Mouse (Mus musculus) lung, embryonic 15.5 days (tissue): ENCODE measurements around the gene Bcl3. TPM values are rescaled to one million over a fixed set of nuclear protein-coding genes. Genes with fewer than 3 reads are reported as not detected.
A peak's percentile ranks its signal among the peaks of the same experiment; 100 is the strongest.

ENCODE experiments used
- ATAC-seq: fragments of 200-750 bp; cut with Nextera tagmentation; 2 replicates; pipeline ENCODE4 v1.8.0; 2017; ENCODE audit warnings: moderate number of reproducible peaks, borderline replicate concordance; ENCODE audit not compliant: low FRiP score, low TSS enrichment; ENCODE audit errors: extremely low read depth
- H3K27ac ChIP-seq: fragments of 300-500 bp; sonication (generic); 2 replicates; pipeline ENCODE4 v1.5.1; 2015; ENCODE audit warnings: moderate library complexity, mild to moderate bottlenecking, inconsistent platforms
- H3K27me3 ChIP-seq: fragments of 300-500 bp; sonication (generic); 2 replicates; pipeline ENCODE4 v1.6.1; 2015; ENCODE audit warnings: inconsistent platforms
- H3K36me3 ChIP-seq: fragments of 300-500 bp; sonication (generic); 2 replicates; pipeline ENCODE4 v1.6.1; 2015; ENCODE audit warnings: inconsistent platforms
- H3K4me1 ChIP-seq: fragments of 300-500 bp; sonication (generic); 2 replicates; pipeline ENCODE4 v1.6.1; 2015; ENCODE audit warnings: inconsistent platforms
- H3K4me2 ChIP-seq: fragments of 300-500 bp; sonication (generic); 2 replicates; pipeline ENCODE4 v1.6.1; 2015; ENCODE audit warnings: inconsistent platforms, mild to moderate bottlenecking, moderate library complexity
- H3K4me3 ChIP-seq: fragments of 300-500 bp; sonication (generic); 2 replicates; pipeline ENCODE4 v1.5.1; 2015; ENCODE audit warnings: mild to moderate bottlenecking, inconsistent platforms
- H3K9ac ChIP-seq: fragments of 300-500 bp; sonication (generic); 2 replicates; pipeline ENCODE4 v1.6.1; 2015; ENCODE audit warnings: inconsistent platforms
- H3K9me3 ChIP-seq: fragments of 300-500 bp; sonication (generic); 2 replicates; pipeline ENCODE4 v1.6.1; 2016; ENCODE audit warnings: inconsistent platforms
- WGBS: fragments of 180-500 bp; shearing (Covaris S2); methylation state at CpG from one replicate; pipeline ENCODE4 v1.1.7; 2015; 5-methylcytosine and 5-hydroxymethylcytosine counted together
- polyA plus RNA-seq: library from polyadenylated mRNA; unstranded; fragments of >200 nt; fragmentation: Nextera tagmentation; extraction: Ambion mirVana; gene quantifications from 2 replicates; pipeline ENCODE4 v1.2.1, GENCODE M21; 2015

Bcl3 gene
- polyA plus RNA-seq, 1 experiment from 2014 or later, result 4.7 TPM

DNA sequence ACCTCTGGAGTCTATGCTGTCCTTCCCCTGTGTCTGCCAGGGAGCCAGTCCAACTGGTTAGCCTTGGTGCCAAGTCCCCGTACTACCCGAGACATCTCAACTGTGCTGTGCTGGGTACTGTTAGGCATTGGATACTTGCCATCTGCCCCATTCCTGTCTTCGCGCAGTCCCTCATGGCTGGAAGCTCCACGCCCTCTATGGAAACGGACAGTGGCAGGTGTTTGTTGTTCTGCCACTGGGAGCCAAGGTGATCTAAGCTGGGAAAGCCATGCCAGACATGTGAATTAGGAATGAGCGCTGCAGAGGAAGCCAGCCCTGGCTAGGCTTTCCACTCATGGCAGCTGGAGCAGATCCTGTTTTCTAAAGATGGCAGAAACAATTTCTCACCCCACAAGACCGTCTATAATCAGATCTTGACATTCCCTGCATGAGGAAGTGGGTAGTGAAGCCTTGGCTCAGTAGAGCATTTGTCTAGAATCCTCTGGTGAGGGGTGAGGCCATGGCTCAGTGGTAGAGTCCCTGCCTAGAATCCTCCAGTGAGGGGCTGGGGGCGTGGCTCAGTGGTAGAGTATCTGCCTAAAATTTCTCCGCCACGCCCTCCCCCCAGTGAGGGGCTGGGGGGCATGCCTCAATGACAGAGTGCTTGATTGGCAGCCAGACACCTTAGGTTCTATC, 45.4 kb downstream of the Bcl3 start:
- ATAC-seq, result no peak
- no peak overlapping the region for H3K4me3 ChIP-seq
- no peaks in the 10 kb centered on the region for H3K9me3 ChIP-seq
- H3K36me3 ChIP-seq, result no peaks in the 10 kb centered on the region
- no peaks in the 10 kb centered on the region for H3K27me3 ChIP-seq
- H3K4me2 ChIP-seq, result no peak overlapping the region
- H3K9ac ChIP-seq, result no peak overlapping the region
- 80% methylated on average over 11 of the region's 11 CpGs for WGBS
- H3K4me1 ChIP-seq, result peaks cover 10% of the 10 kb centered on the region; the same call in 1 of the 2 replicates
- no peak overlapping the region for H3K27ac ChIP-seq

DNA sequence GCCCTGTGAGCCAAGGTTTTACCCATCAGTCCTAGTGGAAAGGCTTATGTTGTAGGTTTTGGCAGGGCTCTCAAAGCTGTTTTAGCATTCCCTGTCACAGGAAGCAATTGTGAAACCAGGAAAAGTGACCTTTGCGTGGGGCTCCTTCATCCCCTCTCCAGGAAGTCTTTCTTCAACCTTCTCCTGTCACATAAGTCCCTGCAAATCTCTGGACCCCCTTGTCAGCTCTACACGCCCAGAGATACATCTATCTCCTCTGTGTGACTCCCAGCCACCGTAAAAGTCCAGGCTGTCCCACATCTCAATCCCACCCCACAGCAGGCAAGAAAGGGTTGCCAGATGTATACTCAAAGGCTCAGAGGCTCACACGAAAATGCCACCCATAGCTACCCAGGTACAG, 50.9 kb downstream of the Bcl3 start:
- Histone ChIP-seq H3K36me3 (peaks cover 2% of the 10 kb centered on the region; the same call in 1 of the 2 replicates), H3K9ac (no peak overlapping the region), H3K4me3 (peak overlapping the region; percentile 72), H3K4me2 (peak overlapping the region; percentile 83), H3K27me3 (no peaks in the 10 kb centered on the region), H3K9me3 (no peaks in the 10 kb centered on the region), H3K27ac (peak overlapping the region; percentile 90), H3K4me1 (peaks cover 39% of the 10 kb centered on the region)
- WGBS, result 39% methylated on average over 4 of the region's 4 CpGs
- no peak for ATAC-seq

DNA sequence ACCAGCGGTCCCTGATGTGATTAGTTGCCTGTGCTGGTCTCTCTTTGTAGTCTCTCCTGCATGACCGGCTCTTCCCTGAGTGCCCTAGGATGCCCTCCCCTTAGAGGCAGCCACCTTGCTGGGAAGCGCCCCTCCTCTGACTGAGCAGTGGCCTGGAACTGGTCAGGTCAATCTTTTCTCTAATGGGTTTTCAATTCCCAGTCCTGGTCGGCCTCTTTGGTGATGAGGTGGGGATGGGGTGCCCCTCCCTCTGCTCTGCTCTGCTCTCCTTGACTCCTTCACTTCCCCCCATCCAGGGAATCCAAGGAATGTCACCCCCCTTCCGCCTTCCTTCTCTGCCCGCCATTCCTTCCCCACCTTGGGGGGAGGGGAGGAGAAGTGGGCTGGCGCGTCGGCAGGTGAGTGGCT, 51.6 kb downstream of the Bcl3 start, which contains the start of gene Bcam:
TSS of gene Bcam (minus strand) at position 33 of the 408 bp plus-strand sequence.
- peaks cover 7% of the 10 kb centered on the region; the same call in 1 of the 2 replicates for H3K36me3 ChIP-seq
- no peaks in the 10 kb centered on the region for H3K9me3 ChIP-seq
- WGBS, result 0% methylated on average over 9 of the region's 9 CpGs
- peak within 1 kb of the TSS; percentile 83 for H3K4me2 ChIP-seq
- peaks cover 39% of the 10 kb centered on the region for H3K4me1 ChIP-seq
- H3K9ac ChIP-seq, result peak within 1 kb of the TSS; percentile 90
- ATAC-seq, result peak; percentile 58
- H3K27me3 ChIP-seq, result no peaks in the 10 kb centered on the region
- peak within 1 kb of the TSS; percentile 72 for H3K4me3 ChIP-seq
- H3K27ac ChIP-seq, result peak within 1 kb of the TSS; percentile 90

DNA sequence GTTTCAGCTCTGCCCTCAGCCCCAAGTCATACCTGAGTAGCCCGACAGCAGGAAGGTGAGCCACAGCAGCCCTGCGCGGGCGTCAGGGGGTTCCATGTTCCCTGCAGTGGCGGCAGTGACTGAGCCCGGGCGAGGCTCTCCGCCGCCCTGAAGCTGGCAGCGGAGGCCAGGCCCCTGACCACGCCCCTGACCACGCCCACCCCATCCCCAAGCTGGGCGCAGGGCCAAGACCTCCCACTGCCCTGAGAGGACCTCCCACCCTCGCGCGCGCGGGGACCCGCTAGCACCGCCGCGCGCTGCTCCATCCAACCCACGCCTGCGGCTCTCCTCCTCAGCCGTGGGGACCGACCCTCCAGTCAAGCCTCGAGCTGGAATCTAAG, 52.2 kb downstream of the Bcl3 start:
- Histone ChIP-seq H3K4me2 (peak overlapping the region; percentile 83), H3K9me3 (no peaks in the 10 kb centered on the region), H3K27ac (peak overlapping the region; percentile 90), H3K36me3 (peaks cover 13% of the 10 kb centered on the region), H3K4me3 (peak overlapping the region; percentile 72), H3K4me1 (peaks cover 39% of the 10 kb centered on the region), H3K27me3 (no peaks in the 10 kb centered on the region), H3K9ac (peak overlapping the region; percentile 90)
- peak; percentile 75 for ATAC-seq
- WGBS, result 3% methylated on average over 27 of the region's 28 CpGs

DNA sequence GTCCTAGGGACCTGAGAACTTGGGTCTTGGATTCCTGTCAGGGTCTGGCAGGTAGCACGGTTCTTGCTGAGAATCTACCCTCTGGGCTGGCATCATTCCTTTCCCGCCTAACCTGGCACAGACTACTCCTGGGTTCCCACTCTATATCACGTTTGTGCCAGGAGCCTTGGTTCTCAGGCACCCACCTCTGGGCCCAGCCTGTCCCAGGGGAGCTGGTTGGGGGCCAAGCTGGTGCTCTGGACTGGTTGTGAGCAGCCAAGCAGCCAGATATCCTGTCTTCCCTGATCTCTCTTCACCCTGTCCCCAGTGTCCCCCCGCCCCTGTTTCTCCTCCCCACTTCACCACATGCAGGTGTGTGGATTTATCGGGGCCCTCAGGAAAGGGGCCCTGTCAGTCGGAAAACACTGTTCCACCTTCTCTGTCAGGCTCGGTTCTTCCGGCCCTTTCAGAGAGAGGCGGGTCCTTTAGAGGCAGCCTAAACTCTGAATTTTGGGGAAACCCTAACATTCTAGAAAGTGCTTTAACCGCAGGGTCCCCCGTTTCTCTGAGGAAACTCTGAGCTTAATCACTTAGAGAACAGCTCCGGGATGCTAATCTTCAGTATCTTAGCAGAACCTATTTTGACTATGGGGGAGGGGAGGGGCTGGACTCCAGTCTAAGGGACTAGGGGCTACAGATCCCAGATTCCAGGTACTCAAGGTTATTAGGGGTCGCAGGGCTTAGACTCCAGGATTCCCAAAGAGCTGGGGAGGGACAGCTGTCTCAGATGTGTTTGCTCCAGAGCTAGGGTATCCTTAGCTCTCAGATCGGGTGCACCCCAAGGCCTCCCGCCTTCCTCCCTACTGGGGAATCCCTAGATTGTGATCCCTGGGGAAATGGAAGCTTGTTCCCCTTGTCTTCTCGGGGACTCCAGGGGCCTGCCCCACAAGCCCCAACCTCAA, 52.9 kb downstream of the Bcl3 start:
- no peaks in the 10 kb centered on the region for H3K27me3 ChIP-seq
- peak overlapping the region; percentile 90 for H3K27ac ChIP-seq

DNA sequence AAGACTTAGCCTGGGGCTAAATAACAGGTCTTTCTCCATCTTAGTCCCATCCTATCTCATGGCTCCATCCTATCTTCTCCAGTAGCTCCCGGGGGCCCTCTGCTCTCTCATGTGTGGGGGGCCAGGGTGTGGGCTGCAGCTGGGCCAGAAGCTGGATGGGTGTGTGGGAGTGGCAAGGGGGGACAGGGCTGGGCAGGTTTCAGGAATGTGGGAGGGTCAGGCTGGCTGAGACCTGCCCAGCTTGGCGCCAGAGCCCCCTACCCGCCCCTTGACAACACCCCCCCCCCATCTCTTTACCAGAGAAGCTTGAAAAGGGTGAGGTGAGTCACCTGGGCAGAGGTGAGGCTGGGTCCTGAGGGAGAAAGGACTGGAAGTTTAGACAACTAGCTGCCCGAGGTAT, 53.6 kb downstream of the Bcl3 start:
- peak; percentile 38 for ATAC-seq
- Histone ChIP-seq H3K36me3 (peaks cover 25% of the 10 kb centered on the region), H3K9ac (peak overlapping the region; percentile 90), H3K27ac (peak overlapping the region; percentile 90), H3K4me3 (peak overlapping the region; percentile 72), H3K9me3 (no peaks in the 10 kb centered on the region), H3K4me1 (peaks cover 39% of the 10 kb centered on the region), H3K4me2 (peak overlapping the region; percentile 83), H3K27me3 (no peaks in the 10 kb centered on the region)
- 22% methylated on average over 4 of the region's 4 CpGs for WGBS

More for the DNA sequence above, 52.9 kb downstream of the Bcl3 start:
- Histone ChIP-seq H3K9ac (peak overlapping the region; percentile 90), H3K4me1 (peaks cover 39% of the 10 kb centered on the region), H3K9me3 (no peaks in the 10 kb centered on the region), H3K4me2 (peak overlapping the region; percentile 83), H3K36me3 (peaks cover 18% of the 10 kb centered on the region), H3K4me3 (peak overlapping the region; percentile 72)
- peak; percentile 21 for ATAC-seq
- 5% methylated on average over 16 of the region's 16 CpGs for WGBS

DNA sequence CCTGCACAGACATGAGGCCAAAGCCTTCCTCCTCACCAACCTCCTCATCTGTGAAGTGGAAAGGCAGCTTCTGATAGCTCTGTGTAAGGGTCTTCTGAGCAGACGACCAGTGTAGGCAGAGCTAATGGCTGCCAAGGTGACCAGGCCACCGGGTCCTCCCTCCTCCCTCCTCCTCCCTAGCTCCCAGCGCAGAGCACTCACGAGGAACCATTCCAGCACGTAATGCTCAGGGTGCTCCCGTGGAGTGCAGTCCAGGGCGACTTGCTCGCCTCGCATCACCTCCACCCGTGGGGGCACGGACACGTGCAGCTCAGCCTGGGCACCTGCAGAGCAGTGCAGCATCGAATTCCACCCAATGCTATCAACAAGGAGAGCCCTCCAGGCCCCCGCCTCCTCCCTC, 54.3 kb downstream of the Bcl3 start:
- Histone ChIP-seq H3K9ac (peak overlapping the region; percentile 90), H3K27me3 (no peaks in the 10 kb centered on the region), H3K4me2 (peak overlapping the region; percentile 83), H3K9me3 (no peaks in the 10 kb centered on the region), H3K36me3 (peaks cover 31% of the 10 kb centered on the region), H3K4me3 (peak overlapping the region; percentile 72), H3K4me1 (peaks cover 39% of the 10 kb centered on the region), H3K27ac (peak overlapping the region; percentile 90)
- no peak for ATAC-seq
- 49% methylated on average over 14 of the region's 14 CpGs for WGBS

DNA sequence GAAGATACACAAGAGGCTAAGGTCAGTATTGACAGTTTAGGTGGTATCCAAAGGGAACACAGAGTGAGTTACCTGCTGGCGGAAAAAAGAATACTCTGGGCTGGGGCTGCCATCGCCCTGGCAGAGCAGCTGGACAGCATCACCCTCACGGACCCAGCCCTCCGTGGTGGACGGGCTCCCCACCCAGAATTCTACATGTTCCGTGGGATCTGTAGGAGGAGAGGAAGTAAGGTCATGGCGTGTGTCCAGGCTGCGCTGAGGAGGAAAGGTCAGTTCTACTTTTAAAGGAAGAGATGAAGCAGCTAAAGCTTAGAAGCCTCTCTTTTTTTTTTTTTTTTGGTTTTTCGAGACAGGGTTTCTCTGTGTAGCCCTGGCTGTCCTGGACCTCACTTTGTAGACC, 58.0 kb downstream of the Bcl3 start:
- Histone ChIP-seq H3K4me1 (peaks cover 18% of the 10 kb centered on the region), H3K9ac (no peak overlapping the region), H3K27ac (no peak overlapping the region), H3K9me3 (no peaks in the 10 kb centered on the region), H3K4me3 (no peak overlapping the region), H3K27me3 (no peaks in the 10 kb centered on the region), H3K36me3 (peaks cover 50% of the 10 kb centered on the region), H3K4me2 (no peak overlapping the region)
- ATAC-seq, result no peak
- WGBS, result 78% methylated on average over 9 of the region's 9 CpGs

DNA sequence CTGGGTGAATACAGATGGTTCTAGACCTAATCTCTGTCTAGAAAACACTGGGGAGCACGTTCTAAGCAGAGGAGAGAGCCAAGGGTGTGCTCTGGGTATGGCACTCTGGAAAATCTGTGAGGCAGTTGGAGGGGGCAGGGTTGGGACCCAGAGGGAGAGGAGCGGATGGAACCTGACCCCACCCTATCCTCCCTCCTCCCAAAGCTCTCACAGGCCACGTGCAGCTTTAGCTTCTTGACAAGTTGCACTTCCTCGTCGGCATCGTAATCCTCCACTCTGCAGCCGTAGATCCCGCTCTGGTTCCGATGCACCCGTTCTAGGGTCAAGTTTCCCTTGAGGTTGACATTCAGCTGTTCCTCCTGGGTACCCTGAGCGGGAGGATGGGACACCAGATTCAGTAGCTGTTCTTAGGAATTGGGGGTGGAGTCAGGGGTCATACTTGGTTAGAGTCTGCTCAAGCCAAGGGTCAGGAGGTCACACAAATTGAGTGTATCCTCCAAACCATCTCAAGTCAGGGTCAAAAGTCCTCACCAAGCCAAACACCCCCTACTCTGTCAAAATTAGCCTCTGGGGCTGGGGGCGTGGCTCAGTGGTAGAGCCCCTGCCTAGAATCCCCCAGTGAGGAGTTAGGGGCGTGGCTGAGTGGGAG, 58.6 kb downstream of the Bcl3 start:
- Histone ChIP-seq H3K27ac (no peak overlapping the region), H3K4me3 (no peak overlapping the region)
- 83% methylated on average over 13 of the region's 13 CpGs for WGBS

DNA sequence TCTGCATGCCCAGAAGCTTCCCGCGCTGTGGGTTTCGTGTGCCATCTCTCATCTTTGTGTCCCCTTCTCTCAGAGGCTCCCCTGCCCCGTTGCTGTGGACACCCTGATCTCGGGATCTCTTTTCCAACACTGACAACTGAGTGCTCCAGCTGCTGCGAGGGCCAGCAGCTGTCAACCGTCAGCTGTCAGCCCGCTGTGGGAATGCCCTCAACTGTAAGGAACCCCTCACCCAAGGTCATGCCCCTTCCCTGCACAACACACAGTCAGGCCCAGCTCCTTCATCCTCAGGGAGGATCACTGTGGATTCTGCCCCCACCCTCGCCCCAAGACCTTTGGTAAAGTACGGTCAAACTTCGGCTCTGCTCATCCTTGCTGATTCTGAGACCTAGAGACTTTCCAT, 60.3 kb downstream of the Bcl3 start:
- peak; percentile 39; the same call in 1 of the 2 replicates for ATAC-seq
- no peak overlapping the region for H3K9ac ChIP-seq
- H3K27ac ChIP-seq, result no peak overlapping the region
- no peaks in the 10 kb centered on the region for H3K9me3 ChIP-seq
- H3K4me1 ChIP-seq, result no peaks in the 10 kb centered on the region; the same call in 1 of the 2 replicates
- H3K27me3 ChIP-seq, result no peaks in the 10 kb centered on the region
- peaks cover 65% of the 10 kb centered on the region for H3K36me3 ChIP-seq
- no peak overlapping the region for H3K4me2 ChIP-seq
- 52% methylated on average over 11 of the region's 11 CpGs for WGBS
- H3K4me3 ChIP-seq, result no peak overlapping the region

More for the DNA sequence above, 58.6 kb downstream of the Bcl3 start:
- Histone ChIP-seq H3K9me3 (no peaks in the 10 kb centered on the region), H3K4me2 (no peak overlapping the region), H3K9ac (no peak overlapping the region), H3K27me3 (no peaks in the 10 kb centered on the region), H3K4me1 (peaks cover 12% of the 10 kb centered on the region), H3K36me3 (peaks cover 54% of the 10 kb centered on the region)
- no peak for ATAC-seq

DNA sequence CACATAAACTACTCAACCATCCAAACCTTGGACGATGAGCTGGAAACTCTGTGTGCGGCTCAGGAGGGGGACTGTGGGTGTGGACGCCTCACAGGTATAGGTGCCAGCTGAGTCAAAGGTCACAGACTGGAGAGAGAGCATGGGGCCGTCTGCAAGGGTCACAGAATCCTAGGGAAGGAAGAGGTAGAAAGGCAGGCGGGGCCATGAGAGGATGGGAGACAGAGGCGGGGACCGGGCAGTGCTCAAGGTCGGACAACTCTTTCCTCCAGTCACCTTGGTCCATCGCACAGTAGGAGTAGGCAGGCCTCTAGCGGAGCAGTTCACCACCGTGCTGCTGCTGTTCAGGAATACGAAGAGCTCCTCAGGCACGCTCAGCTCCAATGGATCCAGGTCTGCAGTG, 62.5 kb downstream of the Bcl3 start:
- Histone ChIP-seq H3K4me3 (no peak overlapping the region), H3K27ac (no peak overlapping the region), H3K27me3 (no peaks in the 10 kb centered on the region), H3K4me1 (peaks cover 18% of the 10 kb centered on the region), H3K36me3 (peaks cover 54% of the 10 kb centered on the region), H3K9me3 (no peaks in the 10 kb centered on the region), H3K9ac (no peak overlapping the region), H3K4me2 (no peak overlapping the region)
- ATAC-seq, result no peak
- 86% methylated on average over 13 of the region's 13 CpGs for WGBS
